Mouse (Mus musculus) MEL (cell line): Measurements from ENCODE around the gene Klf12.

Source experiments
- CTCF ChIP-seq, 3 experiments: IDR thresholded peaks in 2 of 3; conservative IDR thresholded peaks in 1 of 3; 2 replicates each; pipeline ENCODE4 v1.5.1; 2011 to 2012; ENCODE audit warnings: low read length in 3 of 3, low read depth in 2 of 3, mild to moderate bottlenecking in 2 of 3, improper control_type of control experiment in 1 of 3, inconsistent platforms in 1 of 3, mixed read lengths in 1 of 3, moderate library complexity in 1 of 3; ENCODE audit not compliant: control insufficient read depth in 1 of 3, insufficient read depth in 1 of 3, poor library complexity in 1 of 3, severe bottlenecking in 1 of 3
- HCFC1 ChIP-seq: IDR thresholded peaks from 2 replicates; pipeline ENCODE4 v1.6.1; 2012; ENCODE audit warnings: low read depth, mild to moderate bottlenecking, inconsistent platforms, low read length, improper control_type of control experiment, moderate library complexity
- KAT2A ChIP-seq: conservative IDR thresholded peaks from 2 replicates; pipeline ENCODE4 v1.6.1; 2012; ENCODE audit warnings: low read depth, low read length, improper control_type of control experiment, inconsistent platforms
- MYC ChIP-seq: IDR thresholded peaks from 2 replicates; pipeline ENCODE4 v1.6.1; 2011; ENCODE audit warnings: low read depth, mild to moderate bottlenecking, low read length, improper control_type of control experiment, moderate library complexity
- NELFE ChIP-seq: IDR thresholded peaks from 2 replicates; pipeline ENCODE4 v1.6.1; 2011; ENCODE audit warnings: low read depth, low read length, improper control_type of control experiment
- POLR2A ChIP-seq, 2 experiments: IDR thresholded peaks; 2 replicates each; pipeline ENCODE4 v1.6.1; 2011 to 2012; ENCODE audit warnings: low read length in 2 of 2, mild to moderate bottlenecking in 2 of 2, control low read depth in 1 of 2, improper control_type of control experiment in 1 of 2, low read depth in 1 of 2, moderate library complexity in 1 of 2; ENCODE audit not compliant: control insufficient read depth in 1 of 2, insufficient read depth in 1 of 2, poor library complexity in 1 of 2
- TCF12 ChIP-seq: IDR thresholded peaks from 2 replicates; pipeline ENCODE4 v1.6.1; 2014; ENCODE audit warnings: low read depth, mild to moderate bottlenecking, inconsistent platforms, low read length, improper control_type of control experiment, moderate library complexity
- ZKSCAN1 ChIP-seq: IDR thresholded peaks from 2 replicates; pipeline ENCODE4 v1.6.1; 2012; ENCODE audit warnings: low read depth, mild to moderate bottlenecking, inconsistent platforms, low read length, improper control_type of control experiment, moderate library complexity

DNA sequence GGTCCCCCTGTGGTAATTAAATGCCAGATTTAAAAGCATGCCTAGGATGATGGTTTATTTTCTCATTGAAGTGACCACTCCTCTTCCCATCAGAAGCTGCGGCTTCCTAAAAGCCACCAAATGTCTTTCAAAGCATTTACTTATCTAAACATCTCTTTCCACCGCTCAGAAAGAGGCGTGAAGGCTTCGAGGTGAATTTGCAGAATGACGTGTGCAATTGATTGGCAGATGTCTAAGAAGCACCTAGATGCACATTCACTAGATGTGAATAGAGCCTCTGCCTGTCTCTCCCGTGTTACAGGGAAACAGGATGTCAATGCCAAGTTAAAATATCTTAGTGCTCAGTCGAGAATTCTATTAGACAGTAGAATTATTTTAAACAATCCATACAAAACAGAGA, 1.8 kb downstream of the Klf12 start:
- TF ChIP-seq KAT2A: no peak
- no peak for TF ChIP-seq MYC
- TF ChIP-seq HCFC1: no peak
- TF ChIP-seq NELFE: no peak
- TF ChIP-seq CTCF (IDR thresholded peaks at IDR 0.05 in 2 of 3, conservative IDR thresholded peaks at IDR 0.05 in 1 of 3; ENCODE audit: control insufficient read depth in 1 of 3, insufficient read depth in 1 of 3, low read depth in 2 of 3, low read length in 3 of 3, poor library complexity in 1 of 3, severe bottlenecking in 1 of 3): no peak
- TF ChIP-seq TCF12: no peak
- no peak for TF ChIP-seq ZKSCAN1
- no peak for TF ChIP-seq POLR2A (IDR thresholded peaks at IDR 0.05; ENCODE audit: control insufficient read depth in 1 of 2, insufficient read depth in 1 of 2, low read depth in 1 of 2, low read length in 2 of 2, poor library complexity in 1 of 2)
